Mouse (Mus musculus) hematopoietic stem cell, adult 5-6 weeks (primary cell): Measurements from ENCODE around the gene Nap1l5. TPM values are rescaled to one million over a fixed set of nuclear protein-coding genes. Genes with fewer than 3 reads are reported as not detected.

ENCODE experiments used
- ATAC-seq, 2 experiments: fragments of 125-278 bp in 1 of 2; replicated peaks in 1 of 2; 2 replicates each; pipeline ENCODE4 v1.8.0; 2016 to 2017; ENCODE audit warnings: inconsistent platforms in 2 of 2, mild to moderate bottlenecking in 2 of 2, moderate number of reproducible peaks in 2 of 2, low read depth in 1 of 2, moderate TSS enrichment in 1 of 2; ENCODE audit not compliant: low FRiP score in 2 of 2, poor library complexity in 2 of 2, severe bottlenecking in 2 of 2, insufficient read depth in 1 of 2, low TSS enrichment in 1 of 2
- total RNA-seq: library from RNA; stranded (forward); fragments of 172-1452, 232-1000 nt; gene quantifications from 2 replicates; pipeline ENCODE4 v1.2.3, GENCODE M21; 2017

Nap1l5 gene
- 0.19 TPM in 1 of 2 replicates, not detected in the other for total RNA-seq

GRCm38 (mm10) chr6:58906852-58907261 is at the start of gene Nap1l5:
TSS of gene Nap1l5 (minus strand) at chr6:58907076.
- peak in 1 of 2 experiments; percentile 42; a peak in 2 of 4 replicates for ATAC-seq

DNA sequence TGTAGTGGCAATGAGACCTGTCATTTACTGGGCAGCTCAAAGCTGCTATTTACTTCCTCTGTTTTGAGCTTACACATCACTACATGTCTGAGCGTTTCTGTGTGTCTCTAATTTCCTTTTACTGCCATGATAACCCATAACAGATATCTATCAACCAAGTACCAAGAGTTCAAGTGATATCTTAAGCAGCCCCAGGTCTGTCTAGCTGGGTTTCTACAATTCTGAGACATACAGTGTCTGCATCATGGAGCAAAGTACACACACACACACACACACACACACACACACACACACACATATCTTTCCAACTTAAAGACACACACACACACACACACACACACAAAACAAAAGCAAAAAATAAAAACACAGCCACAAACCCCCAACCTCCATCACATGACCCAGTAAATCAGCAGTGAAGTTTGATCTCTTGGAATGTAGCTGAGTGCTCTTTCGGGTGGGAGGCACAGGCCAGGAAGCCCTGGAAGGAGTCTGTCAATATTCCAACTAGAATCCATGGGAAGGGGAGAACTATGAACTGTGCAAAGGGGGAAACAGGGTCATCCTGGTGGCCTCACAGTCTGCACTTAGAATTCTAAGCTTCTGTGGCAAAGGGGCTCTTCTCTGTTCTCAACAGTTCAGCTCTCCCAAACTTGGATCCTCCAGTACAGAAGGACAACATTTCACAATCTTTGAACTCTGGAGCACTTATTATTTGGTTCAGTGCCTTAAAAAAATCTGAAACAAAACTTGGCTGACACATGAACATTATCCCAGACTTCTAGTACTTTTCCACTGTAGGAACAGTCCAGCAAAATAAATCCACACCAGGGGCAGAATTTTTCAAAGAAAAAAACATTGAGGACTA is 44.5 kb upstream of the Nap1l5 start:
- ATAC-seq: no peak

DNA sequence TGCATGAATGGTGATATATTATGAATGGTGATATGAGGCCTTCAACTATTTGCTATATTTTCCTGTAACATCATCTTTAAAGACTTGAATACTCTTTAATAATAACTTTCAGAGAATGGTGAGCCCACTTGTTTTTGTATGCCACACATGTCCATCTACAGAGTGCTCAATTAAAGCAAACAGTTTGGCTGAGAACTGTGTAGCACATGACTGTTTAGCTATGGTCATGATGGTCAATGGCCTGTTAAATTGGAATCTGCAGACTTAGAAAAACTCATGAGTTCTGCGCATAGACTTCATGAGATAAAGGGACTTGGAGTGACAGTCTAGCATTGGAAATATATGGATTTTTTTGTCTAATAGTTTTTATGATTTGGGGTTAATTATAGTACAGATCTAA is 43.5 kb upstream of the Nap1l5 start:
- ATAC-seq: no peak

- no peak for ATAC-seq
Measured at GRCm38 (mm10) chr6:58946840-58947239, 40.0 kb upstream of the Nap1l5 start.

GRCm38 (mm10) chr6:58946246-58946645 is 39.4 kb upstream of the Nap1l5 start:
- no peak for ATAC-seq

- no peak for ATAC-seq
Measured at GRCm38 (mm10) chr6:58943958-58944357, 37.1 kb upstream of the Nap1l5 start.

GRCm38 (mm10) chr6:58942276-58942675 is 35.4 kb upstream of the Nap1l5 start:
- ATAC-seq: no peak

DNA sequence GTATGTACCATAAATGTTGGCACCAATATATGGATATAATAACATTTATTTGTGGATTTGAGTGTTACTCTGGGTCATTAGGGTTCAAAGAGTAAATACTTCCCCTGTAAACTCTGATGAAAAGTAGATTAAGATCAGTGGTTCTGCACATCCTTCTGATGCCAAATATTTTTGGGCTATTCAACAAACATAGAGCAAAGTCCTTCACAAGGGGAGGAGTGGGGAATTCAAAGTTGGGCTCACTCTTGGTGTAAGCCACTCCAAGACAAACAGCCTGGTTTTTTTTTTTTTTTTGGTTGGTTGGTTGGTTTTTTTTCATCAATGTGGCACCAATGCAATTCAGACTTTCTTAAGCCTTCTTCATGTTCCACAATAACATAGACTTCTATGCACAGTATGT is 30.9 kb upstream of the Nap1l5 start:
- no peak for ATAC-seq

- no peak for ATAC-seq
Measured at GRCm38 (mm10) chr6:58934144-58934543, 27.3 kb upstream of the Nap1l5 start.

- ATAC-seq: peak in 1 of 2 experiments; percentile 69; a peak in 2 of 4 replicates
Measured at GRCm38 (mm10) chr6:58933189-58933913, 26.5 kb upstream of the Nap1l5 start.

DNA sequence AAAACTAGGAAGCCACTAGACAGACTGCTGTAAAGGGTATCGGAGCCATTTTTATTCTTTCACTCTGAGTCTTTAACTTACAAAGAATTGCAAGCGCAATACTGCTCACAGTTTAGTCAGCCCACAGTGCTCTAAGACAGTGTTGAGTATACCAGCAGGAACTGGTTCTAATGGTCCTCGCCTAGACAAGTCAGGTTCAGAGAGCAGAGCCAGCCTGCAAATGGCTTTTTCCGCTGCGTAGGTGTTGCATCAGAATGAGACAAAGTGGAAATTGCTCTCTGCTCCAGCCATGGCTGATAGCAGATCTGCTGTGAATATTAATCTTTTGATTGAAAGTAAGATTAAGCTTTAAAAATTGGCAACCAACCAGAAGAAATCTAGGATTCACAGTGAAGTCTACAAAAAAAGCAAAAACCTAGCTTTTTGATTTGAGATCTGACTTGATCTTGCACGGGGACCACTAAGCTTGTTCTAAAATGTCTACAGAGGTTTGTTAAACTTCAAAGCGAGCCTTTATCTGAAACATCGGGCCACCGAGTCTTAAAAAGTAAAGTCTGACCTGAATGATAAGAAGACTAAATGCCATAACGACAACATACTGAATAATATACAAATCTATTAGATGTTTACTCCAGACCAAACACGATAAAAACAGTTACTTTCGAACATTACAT is 25.8 kb upstream of the Nap1l5 start:
- no peak for ATAC-seq

GRCm38 (mm10) chr6:58931149-58931548 is 24.3 kb upstream of the Nap1l5 start:
- ATAC-seq: no peak

- no peak for ATAC-seq
Measured at GRCm38 (mm10) chr6:58929911-58930431, 23.1 kb upstream of the Nap1l5 start.

- ATAC-seq: no peak
Measured at GRCm38 (mm10) chr6:58927881-58928280, 21.0 kb upstream of the Nap1l5 start.

DNA sequence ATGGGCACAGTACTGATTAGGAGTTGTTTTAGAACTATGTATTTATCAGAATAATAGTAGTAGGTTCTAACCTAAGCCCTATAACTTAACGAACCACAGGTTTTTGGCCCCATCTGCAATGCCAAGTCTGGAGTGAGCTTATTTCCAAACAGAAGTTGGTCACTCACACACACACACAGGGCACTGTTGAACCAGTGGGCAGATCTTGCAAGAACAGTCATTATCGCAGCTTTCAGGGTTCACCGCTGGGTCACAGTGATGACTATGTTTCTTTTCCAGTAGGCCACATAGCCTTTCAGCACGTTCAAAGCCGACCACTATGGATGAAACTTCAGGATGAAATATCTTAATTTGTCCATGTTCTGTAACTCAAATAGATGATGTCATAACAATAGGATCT is 15.6 kb upstream of the Nap1l5 start:
- no peak for ATAC-seq

GRCm38 (mm10) chr6:58921623-58922022 is 14.7 kb upstream of the Nap1l5 start:
- ATAC-seq: peak in 1 of 2 experiments; percentile 62; a peak in 1 of 4 replicates

GRCm38 (mm10) chr6:58920735-58921134 is 13.9 kb upstream of the Nap1l5 start:
- ATAC-seq: no peak

DNA sequence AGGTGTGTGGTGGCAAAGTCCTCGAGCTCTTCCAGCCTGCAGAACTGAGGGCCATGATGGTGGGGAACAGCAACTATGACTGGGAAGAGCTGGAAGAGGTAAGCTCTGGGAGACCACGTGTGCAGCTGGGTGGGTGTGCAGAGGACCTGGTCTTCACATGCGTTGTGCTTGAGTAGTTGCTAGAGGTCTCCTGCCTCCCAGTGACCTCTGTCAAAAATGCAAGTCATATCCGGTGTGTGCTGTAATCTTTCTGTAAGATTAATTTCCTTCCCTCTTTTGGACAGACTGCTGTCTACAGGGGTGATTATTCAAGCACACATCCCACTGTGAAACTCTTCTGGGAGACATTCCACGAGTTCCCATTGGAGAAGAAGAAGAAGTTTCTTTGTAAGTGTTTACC is 9.6 kb upstream of the Nap1l5 start:
- ATAC-seq: peak; percentile 91 to 94
